Mouse (Mus musculus): Measurements from ENCODE around the gene Ccdc7a. TPM values are rescaled to one million over a fixed set of nuclear protein-coding genes. Genes with fewer than 3 reads are reported as not detected.

Ccdc7a gene
- polyA plus RNA-seq, 1 experiment, result not detected

- TF ChIP-seq POLR2A (IDR thresholded peaks at IDR 0.05; ENCODE audit: low read depth, low read length) (no peak), CTCF (IDR thresholded peaks at IDR 0.05; ENCODE audit: extremely low read depth, insufficient read depth, insufficient read length, insufficient replicate concordance) (no peak)
- Histone ChIP-seq H3K27me3 (ENCODE audit: control insufficient read depth, insufficient read depth, low read length) (no peaks in the 10 kb centered on the region), H3K4me1 (ENCODE audit: control insufficient read depth, insufficient read depth, insufficient read length) (no peaks in the 10 kb centered on the region), H3K4me3 (ENCODE audit: extremely low read depth, insufficient read depth, insufficient read length) (no peak overlapping the region), H3K27ac (ENCODE audit: insufficient read depth, low read length) (no peak overlapping the region), H3K36me3 (ENCODE audit: control insufficient read depth, insufficient read depth, low read length) (no peaks in the 10 kb centered on the region)
- 66% methylated on average over 4 of the region's 4 CpGs for WGBS
- DNase-seq (ENCODE audit: low read depth in 1 of 2, low spot score in 2 of 2), result no peak
These were observed 252.8 kb downstream of the Ccdc7a start for GRCm38 (mm10) chr8:128812521-128812920.

DNA sequence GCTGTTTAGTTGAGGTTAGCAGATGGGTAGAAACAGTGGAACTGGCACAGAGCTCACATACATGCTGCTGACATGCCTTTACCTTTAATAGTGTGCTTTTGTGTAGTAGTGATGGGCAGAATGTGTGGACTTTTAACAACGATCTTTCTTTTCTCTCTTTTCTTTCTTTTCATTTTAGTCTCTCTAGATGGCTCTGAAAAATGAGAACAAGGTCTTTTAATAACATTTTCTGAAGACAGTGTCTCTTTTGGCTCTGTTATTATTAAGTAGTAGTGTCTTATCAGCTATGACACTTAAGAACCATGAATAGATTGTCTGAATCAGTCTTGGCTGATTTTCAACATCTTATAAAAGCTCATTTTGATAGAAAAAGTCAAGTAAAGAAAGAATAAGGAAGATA lies 266.7 kb downstream of the Ccdc7a start, which contains the start of gene Gm3952:
Gene Gm3952, minus strand, starts transcription at position 101 of the 400 bp plus-strand sequence.
- Histone ChIP-seq H3K36me3 (ENCODE audit: control insufficient read depth, insufficient read depth, low read length) (no peaks in the 10 kb centered on the region), H3K27me3 (ENCODE audit: control insufficient read depth, insufficient read depth, low read length) (no peaks in the 10 kb centered on the region), H3K27ac (ENCODE audit: insufficient read depth, low read length) (no peak within 1 kb of the TSS), H3K4me1 (ENCODE audit: control insufficient read depth, insufficient read depth, insufficient read length) (no peaks in the 10 kb centered on the region), H3K4me3 (ENCODE audit: extremely low read depth, insufficient read depth, insufficient read length) (no peak within 1 kb of the TSS)
- 80% methylated on average over 1 of the region's 1 CpGs for WGBS
- no peak for TF ChIP-seq CTCF (IDR thresholded peaks at IDR 0.05; ENCODE audit: extremely low read depth, insufficient read depth, insufficient read length, insufficient replicate concordance)
- TF ChIP-seq POLR2A (IDR thresholded peaks at IDR 0.05; ENCODE audit: low read depth, low read length), result no peak
- DNase-seq (ENCODE audit: low read depth in 1 of 2, low spot score in 2 of 2), result no peak

- DNase-seq (ENCODE audit: low read depth in 1 of 2, low spot score in 2 of 2), result no peak
- 91% methylated on average over 3 of the region's 3 CpGs for WGBS
- Histone ChIP-seq H3K36me3 (ENCODE audit: control insufficient read depth, insufficient read depth, low read length) (peaks cover 5% of the 10 kb centered on the region), H3K4me1 (ENCODE audit: control insufficient read depth, insufficient read depth, insufficient read length) (no peaks in the 10 kb centered on the region), H3K27ac (ENCODE audit: insufficient read depth, low read length) (no peak overlapping the region), H3K4me3 (ENCODE audit: extremely low read depth, insufficient read depth, insufficient read length) (no peak overlapping the region), H3K27me3 (ENCODE audit: control insufficient read depth, insufficient read depth, low read length) (no peaks in the 10 kb centered on the region)
- TF ChIP-seq CTCF (IDR thresholded peaks at IDR 0.05; ENCODE audit: extremely low read depth, insufficient read depth, insufficient read length, insufficient replicate concordance) (no peak), POLR2A (IDR thresholded peaks at IDR 0.05; ENCODE audit: low read depth, low read length) (no peak)
These were observed 329.6 kb downstream of the Ccdc7a start for GRCm38 (mm10) chr8:128735692-128736091.

DNA sequence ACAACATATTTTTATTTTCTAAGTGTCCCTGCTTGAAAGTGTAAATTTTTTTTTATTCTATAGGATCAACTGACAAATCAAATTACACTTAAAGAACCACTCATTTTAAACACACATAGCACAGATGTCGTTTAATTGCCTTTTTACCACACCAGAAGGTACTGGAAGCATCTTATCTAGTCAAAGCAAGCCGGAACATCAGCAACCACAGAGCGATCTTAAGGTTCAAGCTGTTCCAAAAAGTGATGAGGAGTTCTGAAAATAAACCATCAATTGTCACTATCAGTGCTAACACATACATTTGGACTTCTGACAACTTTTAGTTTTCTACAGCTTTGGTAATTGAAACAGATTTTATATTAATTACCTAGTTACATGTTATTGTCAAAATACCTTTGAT lies 331.2 kb downstream of the Ccdc7a start:
- TF ChIP-seq CTCF (IDR thresholded peaks at IDR 0.05; ENCODE audit: extremely low read depth, insufficient read depth, insufficient read length, insufficient replicate concordance), result no peak
- no peak for TF ChIP-seq POLR2A (IDR thresholded peaks at IDR 0.05; ENCODE audit: low read depth, low read length)
- Histone ChIP-seq H3K27ac (ENCODE audit: insufficient read depth, low read length) (no peak overlapping the region), H3K4me1 (ENCODE audit: control insufficient read depth, insufficient read depth, insufficient read length) (no peaks in the 10 kb centered on the region), H3K36me3 (ENCODE audit: control insufficient read depth, insufficient read depth, low read length) (peaks cover 6% of the 10 kb centered on the region), H3K27me3 (ENCODE audit: control insufficient read depth, insufficient read depth, low read length) (no peaks in the 10 kb centered on the region), H3K4me3 (ENCODE audit: extremely low read depth, insufficient read depth, insufficient read length) (no peak overlapping the region)
- 88% methylated on average over 3 of the region's 3 CpGs for WGBS
- no peak for DNase-seq (ENCODE audit: low read depth in 1 of 2, low spot score in 2 of 2)

- 97% methylated on average over 2 of the region's 2 CpGs for WGBS
- H3K36me3 ChIP-seq (ENCODE audit: control insufficient read depth, insufficient read depth, low read length), result peaks cover 6% of the 10 kb centered on the region
These were observed 333.1 kb downstream of the Ccdc7a start for GRCm38 (mm10) chr8:128732254-128732653.

DNA sequence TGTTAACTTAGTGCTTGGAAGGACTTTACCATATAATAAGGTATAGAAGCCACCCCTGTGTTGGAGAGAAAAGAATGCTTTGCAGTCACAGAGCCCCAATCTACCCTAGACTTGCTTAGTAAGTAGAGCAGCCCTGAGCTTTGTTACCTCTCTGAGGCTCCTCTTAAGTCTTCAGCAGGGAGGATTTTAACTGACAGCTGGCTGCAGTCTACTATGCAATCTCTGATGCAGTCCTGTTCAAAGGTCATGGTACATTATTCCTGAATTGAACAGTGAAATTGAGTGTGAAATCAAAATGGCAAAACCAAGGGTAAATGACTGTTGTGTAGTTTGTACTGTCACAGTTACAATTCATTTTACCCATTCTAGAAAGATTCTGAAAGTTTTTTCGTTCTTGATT lies 338.1 kb downstream of the Ccdc7a start:
- H3K27me3 ChIP-seq (ENCODE audit: control insufficient read depth, insufficient read depth, low read length), result no peaks in the 10 kb centered on the region
- H3K27ac ChIP-seq (ENCODE audit: insufficient read depth, low read length), result no peak overlapping the region
- 91% methylated on average over 1 of the region's 1 CpGs for WGBS
- H3K4me1 ChIP-seq (ENCODE audit: control insufficient read depth, insufficient read depth, insufficient read length), result no peaks in the 10 kb centered on the region
- TF ChIP-seq POLR2A (IDR thresholded peaks at IDR 0.05; ENCODE audit: low read depth, low read length) (no peak), CTCF (IDR thresholded peaks at IDR 0.05; ENCODE audit: extremely low read depth, insufficient read depth, insufficient read length, insufficient replicate concordance) (no peak)
- H3K4me3 ChIP-seq (ENCODE audit: extremely low read depth, insufficient read depth, insufficient read length), result no peak overlapping the region
- no peak for DNase-seq (ENCODE audit: low read depth in 1 of 2, low spot score in 2 of 2)
- peaks cover 18% of the 10 kb centered on the region for H3K36me3 ChIP-seq (ENCODE audit: control insufficient read depth, insufficient read depth, low read length)

More at GRCm38 (mm10) chr8:128732254-128732653, 333.1 kb downstream of the Ccdc7a start:
- TF ChIP-seq POLR2A (IDR thresholded peaks at IDR 0.05; ENCODE audit: low read depth, low read length) (no peak), CTCF (IDR thresholded peaks at IDR 0.05; ENCODE audit: extremely low read depth, insufficient read depth, insufficient read length, insufficient replicate concordance) (no peak)
- no peak for DNase-seq (ENCODE audit: low read depth in 1 of 2, low spot score in 2 of 2)
- no peak overlapping the region for H3K27ac ChIP-seq (ENCODE audit: insufficient read depth, low read length)
- H3K27me3 ChIP-seq (ENCODE audit: control insufficient read depth, insufficient read depth, low read length), result no peaks in the 10 kb centered on the region
- no peak overlapping the region for H3K4me3 ChIP-seq (ENCODE audit: extremely low read depth, insufficient read depth, insufficient read length)
- H3K4me1 ChIP-seq (ENCODE audit: control insufficient read depth, insufficient read depth, insufficient read length), result no peaks in the 10 kb centered on the region

DNA sequence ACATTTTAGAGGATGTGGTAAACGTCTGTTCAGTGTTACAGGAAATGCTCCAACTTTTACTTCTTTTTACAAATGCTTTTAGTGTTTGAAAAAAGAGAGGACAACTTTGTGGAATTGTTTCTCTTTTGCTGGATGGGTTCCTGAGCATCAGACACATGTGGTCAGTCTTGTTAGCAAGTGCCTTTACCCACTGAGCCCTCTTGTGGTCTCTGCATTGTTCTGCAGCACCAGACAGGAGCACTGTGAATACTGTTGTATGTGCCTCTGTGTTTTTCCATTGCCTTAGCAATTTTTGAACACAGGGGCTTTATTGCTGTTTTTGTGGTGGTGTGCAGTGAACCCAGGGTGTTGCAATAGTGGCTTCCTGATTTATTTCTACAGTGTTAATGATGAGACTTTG lies 340.5 kb downstream of the Ccdc7a start:
- Histone ChIP-seq H3K27ac (ENCODE audit: insufficient read depth, low read length) (no peak overlapping the region), H3K36me3 (ENCODE audit: control insufficient read depth, insufficient read depth, low read length) (peaks cover 19% of the 10 kb centered on the region), H3K27me3 (ENCODE audit: control insufficient read depth, insufficient read depth, low read length) (no peaks in the 10 kb centered on the region), H3K4me1 (ENCODE audit: control insufficient read depth, insufficient read depth, insufficient read length) (no peaks in the 10 kb centered on the region), H3K4me3 (ENCODE audit: extremely low read depth, insufficient read depth, insufficient read length) (no peak overlapping the region)
- no peak for TF ChIP-seq CTCF (IDR thresholded peaks at IDR 0.05; ENCODE audit: extremely low read depth, insufficient read depth, insufficient read length, insufficient replicate concordance)
- no peak for TF ChIP-seq POLR2A (IDR thresholded peaks at IDR 0.05; ENCODE audit: low read depth, low read length)
- WGBS, result 41% methylated on average over 1 of the region's 1 CpGs
- DNase-seq (ENCODE audit: low read depth in 1 of 2, low spot score in 2 of 2), result no peak

Data from spleen, adult 2 months (tissue).